Mouse (Mus musculus): ENCODE data around the gene Il27ra.

GRCm38 (mm10) chr8:83996567-83997505, 45.6 kb downstream of the Il27ra start:
- TF ChIP-seq CTCF (IDR thresholded peaks at IDR 0.05), result no peak
- TF ChIP-seq POLR2A (IDR thresholded peaks at IDR 0.05; ENCODE audit: insufficient read depth, low read depth, low read length), result peak; percentile 76

All from heart, adult 2 months (tissue).